ENCODE assay signal across 27 mouse cellular contexts in genomic region chr14:15809083-15809482, GRCm38 (mm10).
"Had no signal": no experiment of that assay in that cellular context is flagged by ENCODE, and none has a peak within 500 bp of the region (broad histone marks: within the 10 kb centered on the region; RNA-seq: fewer than 3 reads in every experiment).

No protein-coding gene starts in this region.

- H3K27ac ChIP-seq: heart, adult 2 months; heart, embryonic 13.5 days; heart, embryonic 15.5 days; hindbrain, embryonic 13.5 days; hindbrain, embryonic 15.5 days; hindbrain, postnatal 0 days; kidney, embryonic 15.5 days; kidney, postnatal 0 days; layer of hippocampus, adult 2 months; left cerebral cortex, adult 2 months; limb, embryonic 10.5 days; limb, embryonic 12.5 days; liver, embryonic 13.5 days had no signal

- ATAC-seq: hindbrain, postnatal 0 days; intestine, embryonic 16.5 days had no signal

- H3K9ac ChIP-seq: heart, embryonic 13.5 days; heart, embryonic 15.5 days; hindbrain, embryonic 13.5 days; hindbrain, embryonic 15.5 days; kidney, embryonic 15.5 days; limb, embryonic 12.5 days; liver, embryonic 13.5 days had no signal

- H3K4me1 ChIP-seq: heart, embryonic 13.5 days; heart, embryonic 15.5 days; hindbrain, embryonic 13.5 days; hindbrain, embryonic 15.5 days; kidney, embryonic 15.5 days; limb, embryonic 10.5 days; limb, embryonic 12.5 days; liver, embryonic 13.5 days had no signal

- H3K36me3 ChIP-seq: heart, embryonic 13.5 days; heart, embryonic 15.5 days; hindbrain, embryonic 13.5 days; hindbrain, embryonic 15.5 days; kidney, embryonic 15.5 days; limb, embryonic 10.5 days; limb, embryonic 12.5 days; liver, embryonic 13.5 days had no signal

- DNase-seq: gastrocnemius, postnatal 14 days; gastrocnemius, postnatal 36 days; heart, adult 11 months; heart, adult 2 months; heart, postnatal 14 days; heart, postnatal 36 days; kidney, adult 11 months; kidney, adult 2 months; kidney, adult 9 months; kidney, postnatal 25 days; kidney, postnatal 4 days; liver; liver, embryonic 13.5 days had no signal

- H3K9me3 ChIP-seq: heart, embryonic 13.5 days; heart, embryonic 15.5 days; hindbrain, embryonic 13.5 days; hindbrain, embryonic 15.5 days; kidney, embryonic 15.5 days; limb, embryonic 10.5 days; limb, embryonic 12.5 days; liver, embryonic 13.5 days had no signal

- H3K4me3 ChIP-seq: heart, adult 2 months; heart, embryonic 13.5 days; heart, embryonic 15.5 days; hindbrain, embryonic 13.5 days; hindbrain, embryonic 15.5 days; kidney, embryonic 15.5 days; layer of hippocampus, adult 2 months; left cerebral cortex, adult 2 months; limb, embryonic 10.5 days; limb, embryonic 12.5 days; liver, embryonic 13.5 days had no signal

- H3K4me2 ChIP-seq: heart, embryonic 11.5 days; heart, embryonic 13.5 days; heart, embryonic 15.5 days; hindbrain, embryonic 13.5 days; hindbrain, embryonic 15.5 days; kidney, embryonic 15.5 days; limb, embryonic 12.5 days; liver, embryonic 11.5 days; liver, embryonic 13.5 days had no signal

- H3K27me3 ChIP-seq: heart, embryonic 13.5 days; heart, embryonic 15.5 days; hindbrain, embryonic 13.5 days; hindbrain, embryonic 15.5 days; kidney, embryonic 15.5 days; limb, embryonic 12.5 days; liver, embryonic 13.5 days had no signal
